Mouse (Mus musculus) hindbrain, embryonic 14.5 days (tissue): Measurements from ENCODE around the gene S100a5. TPM values are rescaled to one million over a fixed set of nuclear protein-coding genes. Genes with fewer than 3 reads are reported as not detected.
A peak's percentile ranks its signal among the peaks of the same experiment; 100 is the strongest.

Experiments used
- ATAC-seq: fragments of 200-750 bp; cut with Nextera tagmentation; 2 replicates; pipeline ENCODE4 v1.8.0; 2017; ENCODE audit warnings: moderate number of reproducible peaks, mild to moderate bottlenecking, moderate TSS enrichment, moderate library complexity; ENCODE audit not compliant: low FRiP score
- DNase-seq: peaks from one replicate; pipeline ENCODE4 v3.0.0-alpha.2; 2015; ENCODE audit warnings: low spot score
- H3K27ac ChIP-seq: fragments of 300-500 bp; sonication (generic); 2 replicates; pipeline ENCODE4 v1.5.1; 2014; ENCODE audit warnings: mild to moderate bottlenecking, moderate library complexity
- H3K27me3 ChIP-seq: fragments of 300-500 bp; sonication (generic); 2 replicates; pipeline ENCODE4 v1.6.1; 2014; ENCODE audit warnings: mild to moderate bottlenecking, low read length, mixed read lengths; ENCODE audit not compliant: control insufficient read depth, insufficient read depth
- H3K36me3 ChIP-seq: fragments of 300-500 bp; sonication (generic); replicated peaks from 2 replicates; pipeline ENCODE4 v1.6.1; 2014; ENCODE audit not compliant: control insufficient read depth, insufficient read depth
- H3K4me1 ChIP-seq: fragments of 300-500 bp; sonication (generic); replicated peaks from 2 replicates; pipeline ENCODE4 v1.6.1; 2014; ENCODE audit warnings: antibody characterized with exemption, low read length, mixed read lengths; ENCODE audit not compliant: control insufficient read depth, insufficient read depth
- H3K4me2 ChIP-seq: fragments of 300-500 bp; sonication (generic); replicated peaks from 2 replicates; pipeline ENCODE4 v1.6.1; 2014; ENCODE audit warnings: mild to moderate bottlenecking, moderate library complexity
- H3K4me3 ChIP-seq: fragments of 300-500 bp; sonication (generic); replicated peaks from 2 replicates; pipeline ENCODE4 v1.5.1; 2014; ENCODE audit warnings: mild to moderate bottlenecking, low read length
- H3K9ac ChIP-seq: fragments of 300-500 bp; sonication (generic); 2 replicates; pipeline ENCODE4 v1.6.1; 2014
- H3K9me3 ChIP-seq: fragments of 300-500 bp; sonication (generic); 2 replicates; pipeline ENCODE4 v1.6.1; 2016; ENCODE audit warnings: low read length; ENCODE audit not compliant: control insufficient read depth
- WGBS: fragments of 180-500 bp; shearing (Covaris S2); extraction: QIAGEN DNeasy Blood & Tissue Kit; methylation state at CpG from one replicate; pipeline ENCODE4 v1.1.7; 2014; 5-methylcytosine and 5-hydroxymethylcytosine counted together
- polyA plus RNA-seq: library from polyadenylated mRNA; unstranded; fragments of >200 nt; fragmentation: Nextera tagmentation; extraction: Ambion mirVana; gene quantifications from 2 replicates; pipeline ENCODE4 v1.2.1, GENCODE M21; 2014

The S100a5 gene
- polyA plus RNA-seq, 1 experiment from 2014 or later = not detected

DNA sequence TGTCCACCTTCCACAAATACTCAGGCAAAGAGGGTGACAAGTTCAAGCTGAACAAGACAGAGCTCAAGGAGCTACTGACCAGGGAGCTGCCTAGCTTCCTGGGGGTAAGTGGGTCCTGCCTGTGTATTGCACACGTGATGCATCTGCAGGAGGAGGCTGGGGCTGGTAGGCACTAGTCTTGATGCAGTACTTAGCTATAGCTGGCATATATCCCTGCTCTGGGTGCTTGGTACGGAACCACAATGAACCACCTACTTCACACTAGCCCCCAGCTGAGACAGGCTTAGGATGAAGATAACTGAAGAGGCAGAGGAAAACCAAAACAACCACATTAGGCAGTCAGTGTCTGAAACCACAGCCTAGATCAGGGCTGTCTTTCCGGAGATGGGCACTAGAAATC, 3.3 kb upstream of the S100a5 start:
- Histone ChIP-seq H3K4me2 (no peak overlapping the region), H3K4me3 (no peak overlapping the region), H3K4me1 (0 out of 2 replicates have a peak, but pooled peaks cover 5% of the 10 kb centered on the region), H3K9me3 (no peaks in the 10 kb centered on the region), H3K36me3 (no peaks in the 10 kb centered on the region), H3K27me3 (no peaks in the 10 kb centered on the region), H3K27ac (no peak overlapping the region), H3K9ac (no peak overlapping the region)
- DNase-seq = no peak
- ATAC-seq = no peak
- WGBS = 82% methylated on average over 3 of the region's 3 CpGs

DNA sequence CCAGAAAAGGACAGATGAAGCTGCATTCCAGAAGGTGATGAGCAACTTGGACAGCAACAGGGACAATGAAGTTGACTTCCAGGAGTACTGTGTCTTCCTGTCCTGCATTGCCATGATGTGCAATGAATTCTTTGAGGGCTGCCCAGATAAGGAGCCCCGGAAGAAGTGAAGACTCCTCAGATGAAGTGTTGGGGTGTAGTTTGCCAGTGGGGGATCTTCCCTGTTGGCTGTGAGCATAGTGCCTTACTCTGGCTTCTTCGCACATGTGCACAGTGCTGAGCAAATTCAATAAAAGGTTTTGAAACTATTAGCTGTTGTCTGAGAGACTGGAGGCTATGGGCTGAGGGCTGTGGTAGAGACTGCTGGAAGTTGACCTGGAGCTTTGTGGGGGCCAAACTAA, 2.6 kb upstream of the S100a5 start:
- Histone ChIP-seq H3K9me3 (no peaks in the 10 kb centered on the region), H3K4me2 (no peak overlapping the region), H3K27me3 (no peaks in the 10 kb centered on the region), H3K4me3 (no peak overlapping the region), H3K9ac (no peak overlapping the region), H3K27ac (no peak overlapping the region), H3K4me1 (0 out of 2 replicates have a peak, but pooled peaks cover 5% of the 10 kb centered on the region), H3K36me3 (no peaks in the 10 kb centered on the region)
- ATAC-seq = no peak
- no peak for DNase-seq
- 96% methylated on average over 2 of the region's 2 CpGs for WGBS

DNA sequence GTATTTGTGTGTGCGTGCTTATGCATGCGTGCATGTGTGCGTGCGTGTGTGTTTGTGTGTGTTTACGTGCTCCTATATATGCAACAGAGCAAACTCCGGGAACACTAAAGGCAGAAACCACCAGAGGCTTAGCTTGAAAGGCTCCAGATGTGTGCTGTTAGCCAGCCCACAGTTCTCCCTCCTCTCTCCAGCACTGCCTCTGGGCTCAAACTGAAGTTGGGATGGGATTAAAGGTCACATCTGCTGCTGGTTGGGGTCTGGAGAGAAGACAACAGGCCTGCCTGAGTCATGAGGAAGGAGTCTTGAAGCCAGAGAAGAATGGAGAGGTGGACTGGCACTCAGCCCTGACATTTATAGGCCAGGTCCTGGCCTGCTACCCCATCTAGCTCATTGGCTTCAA, 2.1 kb upstream of the S100a5 start:
- H3K9me3 ChIP-seq = no peaks in the 10 kb centered on the region
- 93% methylated on average over 6 of the region's 6 CpGs for WGBS
- no peak overlapping the region for H3K9ac ChIP-seq
- H3K4me2 ChIP-seq = no peak overlapping the region
- DNase-seq (no peak), ATAC-seq (no peak)
- 0 out of 2 replicates have a peak, but pooled peaks cover 5% of the 10 kb centered on the region for H3K4me1 ChIP-seq
- no peaks in the 10 kb centered on the region for H3K36me3 ChIP-seq
- no peak overlapping the region for H3K27ac ChIP-seq
- no peak overlapping the region for H3K4me3 ChIP-seq
- H3K27me3 ChIP-seq = no peaks in the 10 kb centered on the region

DNA sequence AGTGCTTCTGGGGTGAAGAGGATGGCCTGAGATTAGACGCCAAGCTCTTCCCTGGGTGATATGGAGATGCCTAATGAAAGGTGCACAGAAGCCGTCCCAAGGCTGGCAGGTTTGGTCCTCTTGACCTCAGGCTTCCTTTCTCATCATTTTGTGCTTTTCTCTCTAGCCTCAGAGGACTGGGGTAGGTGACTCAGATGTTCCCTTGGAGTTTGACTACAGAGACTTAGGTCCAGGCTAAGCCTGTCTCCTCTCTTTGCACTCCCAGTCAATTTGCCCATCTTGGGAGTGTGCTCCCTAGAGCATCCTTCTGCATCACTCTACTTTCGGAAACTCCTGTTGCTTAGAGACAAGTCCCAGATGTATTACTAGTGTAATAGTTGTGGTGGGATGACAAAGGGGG, 962 bp upstream of the S100a5 start:
- Histone ChIP-seq H3K36me3 (no peaks in the 10 kb centered on the region), H3K9me3 (no peaks in the 10 kb centered on the region), H3K4me1 (0 out of 2 replicates have a peak, but pooled peaks cover 5% of the 10 kb centered on the region), H3K27ac (no peak overlapping the region), H3K4me2 (no peak overlapping the region), H3K9ac (no peak overlapping the region), H3K27me3 (no peaks in the 10 kb centered on the region), H3K4me3 (no peak overlapping the region)
- WGBS = 86% methylated on average over 3 of the region's 3 CpGs
- ATAC-seq = no peak
- DNase-seq = no peak

DNA sequence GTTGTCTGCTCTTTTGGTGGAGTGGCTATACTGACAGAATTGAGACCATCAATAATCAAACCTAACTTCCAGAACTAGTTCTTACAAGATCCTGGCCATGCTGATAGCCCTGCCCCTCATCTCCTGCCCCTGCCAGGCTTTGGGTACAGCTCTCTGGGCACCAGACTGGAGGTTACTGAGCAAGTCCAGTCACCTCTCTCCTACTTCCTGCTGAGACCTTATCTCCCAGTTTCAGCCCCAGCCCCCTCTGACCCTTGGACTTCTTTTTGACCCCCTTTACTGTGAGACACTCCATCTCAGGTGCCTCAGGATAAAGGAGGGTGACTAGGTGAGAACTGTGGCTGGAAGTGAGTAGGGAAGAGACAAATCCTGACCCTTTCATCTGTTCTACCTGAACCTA, 779 bp downstream of the S100a5 start:
- Histone ChIP-seq H3K27ac (no peak overlapping the region), H3K27me3 (0 out of 2 replicates have a peak, but pooled peaks cover 4% of the 10 kb centered on the region), H3K9ac (no peak overlapping the region), H3K36me3 (no peaks in the 10 kb centered on the region), H3K4me1 (0 out of 2 replicates have a peak, but pooled peaks cover 5% of the 10 kb centered on the region), H3K4me3 (no peak overlapping the region), H3K4me2 (no peak overlapping the region), H3K9me3 (no peaks in the 10 kb centered on the region)
- DNase-seq (no peak), ATAC-seq (no peak)

DNA sequence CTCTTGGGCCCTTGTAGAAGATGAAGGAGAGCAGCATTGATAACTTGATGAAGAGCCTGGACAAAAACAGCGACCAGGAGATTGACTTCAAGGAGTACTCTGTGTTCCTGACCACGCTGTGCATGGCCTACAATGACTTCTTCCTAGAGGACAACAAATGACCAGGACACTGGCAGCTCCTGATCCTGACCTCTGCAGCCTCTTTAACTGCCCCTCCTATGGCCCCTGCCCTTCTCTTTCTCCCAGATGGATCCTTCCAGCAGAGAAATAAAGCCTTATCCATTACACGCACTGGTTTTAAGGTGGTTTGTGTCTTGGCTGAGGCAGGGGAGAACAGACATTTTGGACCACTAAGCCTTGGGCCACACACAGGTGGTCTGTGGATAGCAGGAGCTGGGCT, 3.2 kb downstream of the S100a5 start:
- no peaks in the 10 kb centered on the region for H3K36me3 ChIP-seq
- H3K9me3 ChIP-seq = no peaks in the 10 kb centered on the region
- H3K27me3 ChIP-seq = 0 out of 2 replicates have a peak, but pooled peaks cover 4% of the 10 kb centered on the region
- ATAC-seq = no peak
- no peak overlapping the region for H3K27ac ChIP-seq
- 85% methylated on average over 3 of the region's 3 CpGs for WGBS
- no peak overlapping the region for H3K4me2 ChIP-seq
- DNase-seq = no peak
- no peak overlapping the region for H3K4me3 ChIP-seq
- no peaks in the 10 kb centered on the region for H3K4me1 ChIP-seq
- no peak overlapping the region for H3K9ac ChIP-seq

DNA sequence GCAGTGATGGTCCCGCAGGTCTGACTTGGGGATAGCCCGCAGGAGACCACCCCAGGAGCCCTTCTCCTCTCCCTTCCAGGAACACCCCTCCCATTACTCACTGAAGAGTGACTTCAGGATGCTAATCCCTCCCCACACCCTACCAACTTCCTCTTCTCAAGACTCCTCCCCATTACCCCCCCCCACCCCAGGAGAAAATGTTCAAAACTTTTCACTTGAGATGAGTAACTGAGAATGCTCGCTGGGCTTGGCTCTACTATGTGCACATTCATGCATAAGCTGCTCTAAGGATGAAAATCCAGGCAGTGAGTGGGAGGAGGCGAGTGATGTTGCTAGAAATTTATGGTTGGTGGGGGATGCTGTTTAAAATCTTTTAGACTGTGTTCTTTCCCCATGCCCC, 3.7 kb downstream of the S100a5 start:
- Histone ChIP-seq H3K4me1 (no peaks in the 10 kb centered on the region), H3K4me3 (no peak overlapping the region), H3K27me3 (0 out of 2 replicates have a peak, but pooled peaks cover 4% of the 10 kb centered on the region), H3K4me2 (no peak overlapping the region), H3K9ac (no peak overlapping the region), H3K36me3 (no peaks in the 10 kb centered on the region), H3K27ac (no peak overlapping the region), H3K9me3 (no peaks in the 10 kb centered on the region)
- no peak for DNase-seq
- ATAC-seq = no peak
- WGBS = 75% methylated on average over 4 of the region's 4 CpGs

DNA sequence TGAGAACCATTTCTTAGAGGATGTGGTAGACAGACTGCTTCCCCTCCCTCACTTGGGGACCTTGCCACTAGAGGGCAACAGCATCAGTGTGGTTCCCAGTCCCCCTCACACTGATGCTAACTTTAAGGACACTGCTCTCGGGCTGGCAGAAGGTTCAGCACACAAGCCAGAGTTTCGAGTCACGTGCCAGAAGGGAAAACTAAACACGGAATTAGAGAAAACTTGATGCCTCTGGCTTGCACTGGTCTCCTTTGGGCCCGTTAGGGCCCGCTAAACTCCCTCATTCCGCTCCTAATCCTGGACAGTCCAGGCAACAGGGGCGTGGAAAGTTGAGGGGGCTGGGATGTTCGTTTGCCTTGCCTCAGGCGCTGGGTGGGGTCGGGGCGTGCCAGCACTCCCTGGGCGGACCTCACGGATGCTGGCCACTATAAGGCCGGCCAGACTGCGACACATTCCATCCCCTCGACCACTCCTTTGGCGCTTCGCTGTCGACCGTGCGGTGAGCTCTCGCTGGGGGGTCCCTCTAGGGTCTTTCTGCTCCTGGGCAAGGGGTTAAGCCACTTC, 4.5 kb downstream of the S100a5 start, which contains the start of gene S100a6:
Gene S100a6 (plus strand): TSS at position 155 of the 564 bp plus-strand sequence.
- Histone ChIP-seq H3K4me2 (peak within 1 kb of the TSS; percentile 62), H3K9ac (no peak within 1 kb of the TSS), H3K36me3 (no peaks in the 10 kb centered on the region), H3K9me3 (no peaks in the 10 kb centered on the region), H3K4me3 (peak within 1 kb of the TSS; percentile 23), H3K27ac (no peak within 1 kb of the TSS), H3K4me1 (no peaks in the 10 kb centered on the region), H3K27me3 (0 out of 2 replicates have a peak, but pooled peaks cover 4% of the 10 kb centered on the region)
- peak; percentile 56 for ATAC-seq
- peak; percentile 50 for DNase-seq
- WGBS = 1% methylated on average over 23 of the region's 23 CpGs

DNA sequence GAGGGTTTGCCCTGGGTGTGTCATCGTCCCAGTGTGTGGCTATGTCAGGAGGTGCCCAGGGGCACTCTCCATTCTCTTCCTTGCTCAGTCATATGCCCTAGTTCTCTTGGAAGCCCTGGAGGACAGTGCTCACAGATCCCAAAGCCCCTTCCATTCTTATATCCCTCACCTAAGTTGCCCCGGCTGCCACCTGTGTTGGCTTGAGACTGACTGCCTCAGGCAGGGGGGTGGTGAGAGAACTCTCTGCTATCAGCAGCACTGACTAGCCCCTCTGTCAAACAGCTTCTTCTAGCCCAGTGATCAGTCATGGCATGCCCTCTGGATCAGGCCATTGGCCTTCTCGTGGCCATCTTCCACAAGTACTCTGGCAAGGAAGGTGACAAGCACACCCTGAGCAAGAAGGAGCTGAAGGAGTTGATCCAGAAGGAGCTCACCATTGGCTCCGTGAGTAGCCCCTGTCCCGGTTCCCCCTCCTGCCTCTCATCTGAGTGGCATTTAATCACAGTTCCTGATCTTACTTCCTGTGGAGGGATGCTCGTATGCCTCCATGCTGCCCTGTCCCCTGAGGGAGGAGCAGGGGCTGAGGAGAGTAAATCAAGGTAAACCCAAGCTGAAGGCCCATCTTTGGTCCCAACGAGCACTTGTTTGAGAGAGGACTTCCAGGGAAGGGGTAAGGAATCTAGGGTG, 5.3 kb downstream of the S100a5 start:
- no peak overlapping the region for H3K4me3 ChIP-seq
- peak overlapping the region; percentile 62 for H3K4me2 ChIP-seq
- H3K27me3 ChIP-seq = 0 out of 2 replicates have a peak, but pooled peaks cover 4% of the 10 kb centered on the region
- DNase-seq (no peak), ATAC-seq (no peak)
- whole genome bisulfite sequencing = 74% methylated on average over 7 of the region's 7 CpGs
- no peak overlapping the region for H3K27ac ChIP-seq
- H3K9me3 ChIP-seq = no peaks in the 10 kb centered on the region
- no peaks in the 10 kb centered on the region for H3K4me1 ChIP-seq
- H3K9ac ChIP-seq = no peak overlapping the region
- no peaks in the 10 kb centered on the region for H3K36me3 ChIP-seq
